Mouse (Mus musculus) kidney, adult 8-10 months (tissue): ENCODE data around the gene Cul5.

Experiments used
- DNase-seq, 2 experiments: peaks; one replicate each; pipeline ENCODE4 v3.0.0; 2022

Cul5 gene

GRCm38 (mm10) chr9:53604954-53605353 is 64.9 kb downstream of the Cul5 start:
- no peak for DNase-seq

GRCm38 (mm10) chr9:53603849-53604248 is 66.0 kb downstream of the Cul5 start:
- DNase-seq: no peak

- DNase-seq: no peak
Observed at GRCm38 (mm10) chr9:53603384-53603783, 66.4 kb downstream of the Cul5 start.

GRCm38 (mm10) chr9:53601541-53601940 is 68.3 kb downstream of the Cul5 start:
- no peak for DNase-seq

- peak; percentile 44 to 60 for DNase-seq
Observed at GRCm38 (mm10) chr9:53598631-53599030, 71.2 kb downstream of the Cul5 start.

GRCm38 (mm10) chr9:53596971-53597600 is 72.7 kb downstream of the Cul5 start:
- DNase-seq: no peak

GRCm38 (mm10) chr9:53594764-53595163 is 75.0 kb downstream of the Cul5 start:
- peak; percentile 59 to 87 for DNase-seq

GRCm38 (mm10) chr9:53581870-53582269 is 87.9 kb downstream of the Cul5 start:
- no peak for DNase-seq

- DNase-seq: no peak
Observed at GRCm38 (mm10) chr9:53575721-53576120, 94.1 kb downstream of the Cul5 start.

- DNase-seq: no peak
Observed at GRCm38 (mm10) chr9:53572516-53573307, 97.1 kb downstream of the Cul5 start.

GRCm38 (mm10) chr9:53570662-53571061 is 99.2 kb downstream of the Cul5 start:
- DNase-seq: no peak
